Mouse (Mus musculus): ENCODE results near the gene Cish.

Gene Cish

DNA sequence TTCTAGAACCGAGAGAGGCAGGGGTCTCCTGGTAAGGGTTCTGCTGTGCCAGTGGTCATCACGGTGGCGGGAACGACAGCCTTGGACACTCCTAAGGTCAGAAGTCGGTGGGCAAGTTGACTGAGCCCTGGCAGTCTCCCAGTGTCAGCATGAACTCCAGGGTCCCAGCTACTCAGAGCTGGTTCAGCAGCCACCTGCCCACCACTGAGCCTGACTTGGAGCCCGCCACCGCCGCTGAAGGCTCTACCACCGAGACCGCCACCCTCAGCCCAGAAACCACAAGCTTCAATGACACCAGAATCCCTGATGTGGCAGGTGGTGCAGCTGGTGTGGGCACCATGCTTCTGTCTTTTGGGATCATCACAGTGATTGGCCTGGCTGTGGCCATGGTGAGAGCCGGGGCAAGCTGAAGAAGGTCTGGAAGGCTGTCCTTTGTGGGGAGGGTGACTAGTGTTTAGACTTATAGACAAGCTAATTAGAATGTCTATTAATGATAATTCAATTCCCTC is 46.4 kb downstream of the Cish start:
- in situ Hi-C loops (cut with MboI, MseI), result loop anchor here (25.0 kb wide), 1 partner anchor 1720 kb away; the partner anchor contains the start of genes Atrip and Trex1

DNA sequence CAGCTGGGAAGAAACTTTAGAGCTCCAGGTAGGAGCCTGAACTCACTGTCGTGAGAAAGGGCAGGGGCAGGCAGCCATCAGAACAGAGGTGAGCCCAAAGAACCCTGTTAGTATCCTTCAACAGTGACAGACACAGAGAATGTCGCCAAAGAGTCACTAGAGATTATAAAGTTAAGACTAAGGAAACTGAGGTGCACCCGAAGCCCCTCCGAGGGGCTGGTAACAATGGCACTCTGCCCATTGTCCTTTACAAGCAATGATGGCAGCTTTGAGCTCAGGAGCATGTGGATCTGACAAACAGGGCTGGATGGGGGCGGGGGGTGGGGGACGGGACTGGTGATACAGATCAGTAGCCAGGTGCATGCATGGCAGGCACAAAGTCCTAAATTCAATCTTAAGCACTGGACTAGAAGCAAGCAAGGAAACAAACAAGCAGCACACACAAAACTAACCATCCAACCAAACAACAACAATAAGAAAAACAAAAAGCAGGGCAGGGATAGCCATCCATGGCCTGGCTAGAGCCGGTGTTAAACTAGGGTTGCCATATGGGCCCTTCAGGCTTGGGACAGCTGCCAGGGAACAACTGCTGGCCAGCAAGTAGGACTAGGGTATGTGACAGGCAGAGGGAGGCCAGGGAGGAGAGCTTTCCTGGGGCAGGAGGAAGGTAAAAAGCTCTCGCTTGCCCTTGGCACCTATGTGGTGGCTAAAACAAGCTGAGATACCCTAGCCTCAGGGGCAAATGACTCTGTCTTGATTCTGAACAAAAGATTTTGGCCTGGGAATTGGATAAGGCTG is 47.5 kb downstream of the Cish start:
- in situ Hi-C loops (cut with MboI, MseI), result loop anchor here (25.0 kb wide), 1 partner anchor 1719 kb away; the partner anchor contains the start of genes Atrip and Trex1

DNA sequence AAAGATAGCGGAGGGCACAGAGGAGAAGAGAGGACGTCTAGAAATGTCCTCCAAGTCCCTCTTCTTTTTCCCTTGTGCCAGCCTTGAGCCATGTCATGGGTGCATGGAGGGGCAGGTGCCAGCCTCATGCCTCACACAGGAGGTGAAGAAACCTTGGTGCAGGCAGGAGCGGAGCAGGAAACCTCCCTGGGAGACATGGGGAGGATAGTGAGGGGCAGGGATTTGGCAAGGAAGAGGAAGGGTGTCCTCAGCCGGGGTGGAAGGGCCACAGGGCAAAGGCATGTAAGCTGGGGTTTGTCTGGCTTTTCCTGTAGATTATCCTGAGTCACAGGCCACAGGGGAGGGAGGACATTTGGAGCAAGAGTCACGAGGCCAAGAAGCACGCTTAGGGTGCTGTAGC is 48.2 kb downstream of the Cish start:
- in situ Hi-C loops (cut with MboI, MseI), result loop anchor here (25.0 kb wide), 1 partner anchor 1718 kb away; the partner anchor contains the start of genes Atrip and Trex1

DNA sequence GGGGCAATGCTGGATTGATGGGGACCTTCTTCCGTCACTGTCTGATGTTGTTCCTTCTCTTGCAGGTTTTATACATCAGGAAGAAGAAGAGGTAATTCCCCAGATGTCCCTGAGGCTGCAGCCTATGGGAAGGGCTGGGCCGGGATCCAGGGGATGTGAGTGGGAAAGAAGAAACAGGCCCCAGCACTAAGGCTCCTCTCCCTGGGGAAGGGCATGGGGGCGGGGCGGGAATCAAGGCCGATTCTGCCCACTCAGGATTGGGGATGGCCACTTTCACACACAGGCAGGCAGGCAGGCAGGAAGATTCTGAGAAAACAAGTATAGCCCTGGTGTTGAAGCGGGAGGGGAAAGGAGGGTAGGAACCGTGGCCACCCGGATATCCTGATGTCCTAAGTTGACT is 50.3 kb downstream of the Cish start:
- in situ Hi-C loops (cut with MboI, MseI), result loop anchor here (25.0 kb wide), 1 partner anchor 1716 kb away; the partner anchor contains the start of genes Atrip and Trex1

DNA sequence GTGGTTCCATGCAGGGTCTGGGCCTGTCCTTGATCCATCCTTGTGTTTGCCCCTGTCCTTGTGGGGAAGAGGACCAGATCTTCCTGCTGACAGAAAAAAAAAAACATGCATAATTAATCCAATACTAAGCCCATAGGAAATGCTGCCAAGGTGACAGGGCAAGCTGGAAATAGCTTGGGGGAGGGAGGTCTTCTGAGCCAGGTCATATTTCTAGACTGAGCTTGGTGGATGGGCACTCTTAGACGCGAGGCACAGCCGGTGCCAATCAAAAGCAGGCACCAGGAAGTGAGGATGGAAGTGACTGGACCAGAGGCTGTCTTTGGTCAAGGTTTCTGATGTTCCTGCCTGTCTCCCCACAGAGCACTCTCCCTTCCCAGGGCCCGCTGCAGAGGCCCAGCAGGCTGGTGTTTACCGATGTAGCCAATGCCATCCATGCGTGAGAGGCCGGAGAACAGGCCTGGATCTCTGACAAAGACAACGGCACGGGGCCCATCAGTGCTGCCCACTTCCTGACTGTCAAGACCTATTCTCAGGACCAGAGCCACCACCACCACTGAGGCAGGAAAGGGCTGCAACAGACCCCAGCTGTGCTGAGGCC is 51.9 kb downstream of the Cish start:
- in situ Hi-C loops (cut with MboI, MseI), result loop anchor here (25.0 kb wide), 1 partner anchor 1715 kb away; the partner anchor contains the start of genes Atrip and Trex1

DNA sequence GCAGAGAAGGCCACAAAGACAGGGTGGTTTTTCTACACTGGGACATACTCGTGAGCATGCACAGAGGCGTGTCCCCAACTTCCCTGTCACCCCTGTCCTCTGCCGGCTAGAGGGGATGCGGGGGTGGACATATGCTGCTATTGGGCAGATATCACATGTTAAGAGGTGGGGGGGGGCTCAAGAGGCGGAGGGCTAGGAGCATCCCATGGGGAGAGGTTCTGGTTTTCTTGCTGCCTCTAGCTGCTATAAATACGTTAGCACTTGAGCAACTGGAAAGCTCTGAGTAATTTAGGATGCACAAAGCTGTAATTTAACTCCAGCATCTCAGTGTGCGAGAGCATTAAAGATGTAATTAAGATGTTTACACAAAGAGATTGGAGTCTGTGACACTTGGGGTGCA is 53.5 kb downstream of the Cish start:
- in situ Hi-C loops (cut with MboI, MseI), result loop anchor here (25.0 kb wide), 1 partner anchor 1713 kb away; the partner anchor contains the start of genes Atrip and Trex1

Data from T-helper 1 cell (primary cell).